Mouse (Mus musculus): ENCODE results near the gene Capn2. TPM values are rescaled to one million over a fixed set of nuclear protein-coding genes. Genes with fewer than 3 reads are reported as not detected.

Gene Capn2
- polyA plus RNA-seq, 1 experiment, result 98.2 TPM

DNA sequence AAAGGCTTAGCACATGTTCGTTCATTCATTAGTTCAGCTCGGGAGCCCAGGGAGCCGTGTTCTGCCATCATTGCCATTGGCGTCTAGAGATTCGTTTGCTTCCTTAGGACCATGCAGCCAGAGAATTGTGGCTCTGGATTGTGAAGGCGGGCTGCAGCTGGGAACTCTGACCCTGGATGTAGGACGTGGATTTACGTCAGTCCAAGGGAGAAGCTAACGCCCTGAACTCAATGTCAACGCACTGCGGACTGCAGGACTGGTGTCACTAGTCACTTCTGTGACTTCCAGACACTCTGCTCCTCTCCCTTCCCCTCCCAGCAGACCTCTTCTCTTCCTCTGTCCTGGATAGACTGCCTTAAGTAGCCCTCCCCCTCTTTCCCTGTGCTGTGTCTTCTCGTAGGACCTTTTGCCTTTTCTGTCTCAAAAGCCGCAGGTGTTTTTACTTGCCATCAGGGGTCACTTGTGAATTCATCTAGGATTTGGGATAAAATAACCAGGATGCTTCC is 9.9 kb upstream of the Capn2 start:
- DNase-seq (ENCODE audit: low spot score), result no peak

DNA sequence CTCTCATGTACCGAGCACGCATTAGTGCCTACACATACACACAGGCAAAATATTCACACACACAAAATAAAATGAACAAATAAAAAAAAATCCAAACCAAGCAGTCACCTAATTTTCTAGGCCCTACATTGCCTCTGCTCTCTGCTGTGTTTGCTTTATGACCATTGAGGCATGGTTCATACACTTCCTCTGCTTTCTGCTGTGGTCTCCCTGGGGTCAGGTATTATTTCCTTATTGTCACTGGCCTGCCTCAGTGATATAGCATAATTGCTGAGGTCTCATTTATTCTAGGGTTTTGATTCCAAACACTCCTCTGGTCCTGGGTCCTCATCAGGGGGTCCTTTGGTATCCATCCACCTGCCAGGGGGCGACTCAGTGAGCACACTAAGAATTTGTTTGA is 8.2 kb upstream of the Capn2 start:
- DNase-seq (ENCODE audit: low spot score), result no peak

DNA sequence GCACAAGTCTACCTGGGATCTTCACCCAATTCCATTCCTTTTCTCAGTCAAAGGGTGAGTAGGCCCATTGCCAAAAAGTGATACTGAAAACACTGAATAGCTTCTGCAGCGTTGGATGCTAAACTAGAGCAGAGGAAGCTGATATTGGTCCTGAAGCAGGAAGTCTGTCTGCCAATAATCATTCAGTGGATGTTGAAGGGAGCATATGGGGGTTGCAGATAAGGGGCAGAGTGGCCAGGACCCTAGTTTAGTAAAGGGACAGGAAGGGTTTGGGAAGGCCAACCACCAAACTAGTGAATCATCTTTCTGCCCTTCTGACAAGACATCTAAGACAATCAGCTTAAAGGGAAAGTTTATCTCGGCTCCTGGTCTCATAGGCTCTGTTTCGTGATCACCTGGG is 6.3 kb upstream of the Capn2 start:
- no peak for DNase-seq (ENCODE audit: low spot score)

DNA sequence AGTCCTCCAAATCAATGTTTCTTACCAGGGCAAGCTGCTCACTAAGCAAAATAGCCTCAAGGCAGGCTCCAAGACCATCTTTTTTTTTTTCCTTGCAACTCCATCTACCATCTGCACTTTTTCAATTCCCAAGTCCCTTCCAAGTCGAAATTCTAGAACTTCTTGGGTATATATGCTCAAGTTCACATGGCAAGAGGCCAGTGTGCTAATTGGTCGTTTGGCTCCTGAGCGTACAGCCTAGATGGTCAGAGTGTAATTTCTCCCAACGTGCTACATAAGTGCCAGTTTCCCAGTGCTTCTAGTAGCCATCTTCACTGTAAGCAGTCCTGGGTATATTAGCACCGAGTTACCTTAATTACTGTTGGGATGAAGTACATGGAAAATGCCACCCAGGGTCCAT is 5.6 kb upstream of the Capn2 start:
- peak; percentile 2 for DNase-seq (ENCODE audit: low spot score)

- no peak for DNase-seq (ENCODE audit: low spot score)
Measured at GRCm38 (mm10) chr1:182520938-182521500, 3.6 kb upstream of the Capn2 start.

- DNase-seq (ENCODE audit: low spot score), result no peak
Measured at GRCm38 (mm10) chr1:182520091-182520937, 2.9 kb upstream of the Capn2 start.

DNA sequence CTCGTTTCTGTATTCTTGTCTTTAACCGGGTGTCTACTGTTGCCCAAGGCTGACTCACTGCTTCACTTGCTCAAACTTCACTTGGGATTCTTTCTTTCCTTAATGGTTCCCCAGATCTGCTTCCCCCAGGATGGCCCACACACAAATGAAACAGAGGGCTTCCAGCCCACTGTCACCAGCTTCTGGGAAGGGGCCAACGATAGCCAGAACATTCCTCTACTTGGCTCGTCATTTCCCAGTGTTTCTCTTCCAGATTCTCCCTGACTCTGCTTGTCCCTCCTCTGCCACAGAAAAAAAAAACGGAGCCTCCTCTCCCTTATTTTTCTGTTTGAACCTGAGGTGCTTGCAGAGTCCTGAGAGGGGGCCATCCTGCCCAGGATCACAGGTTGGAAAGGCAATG is 1.9 kb upstream of the Capn2 start:
- DNase-seq (ENCODE audit: low spot score), result no peak

DNA sequence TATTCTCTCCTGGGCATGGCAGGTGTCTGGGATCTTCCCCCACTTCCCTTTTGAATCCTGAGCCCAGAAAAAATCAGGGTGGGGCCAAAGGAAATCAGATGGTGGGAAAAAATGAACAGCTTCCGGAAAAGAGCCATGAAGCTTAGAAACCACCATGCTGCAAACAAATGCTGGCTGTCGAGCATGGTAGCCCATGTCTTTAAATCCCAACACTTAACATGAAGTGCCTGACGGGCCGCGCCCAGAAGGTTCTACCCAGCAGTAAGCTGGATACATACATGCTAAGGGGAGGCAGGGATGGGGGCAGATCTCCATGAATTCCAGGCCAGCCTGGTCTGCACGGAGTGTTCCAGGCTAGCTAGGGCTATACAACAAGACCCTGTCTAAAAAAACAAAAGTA is 1.4 kb upstream of the Capn2 start:
- DNase-seq (ENCODE audit: low spot score), result no peak

DNA sequence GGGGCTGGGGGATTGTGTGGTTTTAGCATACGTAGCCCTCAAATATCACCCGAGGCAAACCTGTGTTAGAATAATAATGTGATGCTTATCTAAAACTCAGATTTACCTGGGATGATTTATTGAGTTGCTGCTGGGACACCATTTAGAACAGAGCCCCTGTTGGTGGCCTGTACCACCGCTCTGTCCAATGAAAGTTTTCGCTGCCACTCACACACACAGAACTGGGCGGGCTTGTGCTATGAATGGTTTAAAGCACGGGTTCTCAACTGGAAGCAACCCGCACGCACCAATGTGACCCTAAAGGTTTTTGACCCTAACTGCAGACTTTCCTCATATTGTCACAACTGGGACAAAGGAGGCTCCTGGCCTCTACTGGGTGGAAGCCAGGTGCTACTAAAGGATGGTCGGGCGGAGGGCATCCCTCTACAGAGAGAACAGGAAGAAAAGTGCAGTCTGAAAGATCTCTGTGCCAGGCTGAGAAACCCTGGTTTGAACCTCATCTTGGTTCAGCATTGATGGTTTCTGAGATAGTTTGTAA is 804 bp upstream of the Capn2 start:
- DNase-seq (ENCODE audit: low spot score), result no peak

- no peak for DNase-seq (ENCODE audit: low spot score)
Measured at GRCm38 (mm10) chr1:182517677-182518011, 236 bp upstream of the Capn2 start.

- no peak for DNase-seq (ENCODE audit: low spot score)
Measured at GRCm38 (mm10) chr1:182514803-182515590, 2.4 kb downstream of the Capn2 start.

DNA sequence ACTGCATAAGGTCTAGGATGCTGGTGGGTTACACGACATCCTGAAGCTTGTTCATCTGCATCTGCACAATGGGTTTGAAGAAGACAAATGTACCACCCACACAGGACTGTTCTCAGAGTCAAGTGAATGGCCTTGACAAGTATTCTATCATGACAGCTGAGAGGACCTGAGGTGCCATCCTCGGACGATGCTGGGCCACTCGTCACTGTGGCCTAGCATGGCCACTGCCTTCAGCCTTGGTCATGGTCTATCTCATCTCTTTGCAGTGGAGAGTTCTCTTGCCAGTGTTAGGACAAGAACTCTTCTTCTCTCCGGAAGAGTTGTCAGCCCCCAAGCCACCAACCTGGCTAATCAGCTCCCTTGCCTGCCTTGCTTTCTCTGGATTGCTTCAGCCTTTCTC is 3.7 kb downstream of the Capn2 start:
- DNase-seq (ENCODE audit: low spot score), result no peak

- no peak for DNase-seq (ENCODE audit: low spot score)
Measured at GRCm38 (mm10) chr1:182512901-182513410, 4.5 kb downstream of the Capn2 start.

DNA sequence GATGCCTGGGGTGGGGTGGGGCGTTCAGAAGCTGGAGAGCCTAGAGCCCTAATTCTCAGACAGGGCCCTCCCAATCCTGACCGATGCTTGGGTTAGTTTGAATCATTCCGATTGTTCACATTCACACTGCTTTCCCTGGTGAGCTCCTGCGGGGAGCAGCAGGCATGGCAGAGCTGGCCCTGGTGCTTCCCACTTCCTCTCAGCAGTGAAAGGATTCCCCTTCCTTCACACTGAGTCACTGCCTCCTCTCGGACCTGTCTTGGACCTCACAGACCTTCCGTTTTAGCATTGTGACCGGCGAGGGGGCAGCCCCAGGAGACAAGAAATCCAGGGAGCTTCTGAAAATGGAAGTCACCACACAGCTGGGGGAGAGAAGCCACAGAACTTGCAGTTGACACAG is 5.6 kb downstream of the Capn2 start:
- DNase-seq (ENCODE audit: low spot score), result no peak

GRCm38 (mm10) chr1:182511073-182511472 is 6.3 kb downstream of the Capn2 start:
- no peak for DNase-seq (ENCODE audit: low spot score)

DNA sequence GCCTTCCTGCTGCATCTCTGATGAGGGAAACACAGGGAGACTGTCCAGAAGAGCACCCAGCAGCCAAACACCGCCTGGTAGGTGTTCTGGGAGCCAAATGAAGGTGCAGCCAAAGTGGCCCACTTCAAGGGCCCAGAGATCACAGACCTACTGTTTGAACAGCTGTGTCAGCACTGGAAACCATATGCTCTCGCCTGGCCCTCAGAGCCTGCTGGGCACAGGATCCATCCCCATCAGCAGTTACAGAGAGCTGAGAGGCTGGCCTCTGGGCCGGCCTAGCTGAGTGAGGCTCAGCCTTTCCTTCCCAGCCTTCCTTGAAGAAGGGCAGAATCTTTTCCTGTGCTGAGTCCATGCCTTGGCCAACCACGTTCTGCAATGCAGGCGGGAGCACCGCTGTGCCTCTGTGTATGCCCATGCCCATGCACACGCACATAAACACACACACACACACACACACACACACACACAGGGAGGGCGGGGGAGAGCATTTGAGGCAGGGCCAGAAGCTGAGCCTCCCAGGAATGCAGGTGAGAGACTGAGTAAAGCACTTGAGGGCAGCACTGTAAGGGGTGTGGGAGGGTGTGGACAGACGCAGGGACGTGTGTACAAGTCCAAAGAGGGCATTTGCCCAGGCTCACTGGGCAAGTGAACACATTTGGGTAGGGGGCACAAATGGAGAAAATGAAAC is 8.2 kb downstream of the Capn2 start:
- DNase-seq (ENCODE audit: low spot score), result no peak

- DNase-seq (ENCODE audit: low spot score), result peak; percentile 46
Measured at GRCm38 (mm10) chr1:182506229-182506986, 11.0 kb downstream of the Capn2 start.

DNA sequence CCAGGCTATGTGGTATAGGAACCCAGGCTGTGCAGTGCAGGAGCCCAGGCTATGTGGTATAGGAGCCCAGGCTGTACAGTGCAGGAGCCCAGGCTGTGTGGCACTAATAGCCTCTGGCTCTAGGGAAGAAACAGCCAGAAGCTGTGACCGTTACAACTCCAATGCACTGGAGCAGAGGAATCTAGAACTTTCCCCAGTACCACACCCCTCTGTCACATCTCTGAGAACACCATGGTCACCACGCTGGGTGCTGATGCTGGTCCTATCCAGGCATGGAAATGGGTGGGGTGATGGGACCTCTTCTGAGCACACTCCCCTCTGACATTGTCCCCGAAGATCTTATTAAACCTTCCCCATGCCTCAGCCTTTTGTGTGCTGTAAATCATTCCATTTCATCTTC is 12.1 kb downstream of the Capn2 start:
- DNase-seq (ENCODE audit: low spot score), result no peak

GRCm38 (mm10) chr1:182504223-182504622 is 13.2 kb downstream of the Capn2 start:
- no peak for DNase-seq (ENCODE audit: low spot score)

GRCm38 (mm10) chr1:182503206-182503900 is 14.1 kb downstream of the Capn2 start:
- DNase-seq (ENCODE audit: low spot score), result no peak

Measured in urinary bladder, adult 2 months (tissue).